Mouse (Mus musculus): ENCODE measurements around the gene Slc35e4.

GRCm38 (mm10) chr11:3903046-3903445, 11.4 kb downstream of the Slc35e4 start:
- TF ChIP-seq EP300 (optimal IDR thresholded peaks at IDR 0.05) (no peak), CTCF (IDR thresholded peaks at IDR 0.05; ENCODE audit: low read depth) (no peak)
